Mouse (Mus musculus) lung, postnatal 0 days (tissue): ENCODE results near the gene Lrrfip1.

Experiments used
- CTCF ChIP-seq: IDR thresholded peaks from 2 replicates; pipeline ENCODE4 v1.5.1; 2016; ENCODE audit warnings: antibody characterized with exemption, mild to moderate bottlenecking
- EP300 ChIP-seq: IDR thresholded peaks from 2 replicates; pipeline ENCODE4 v1.6.1; 2016; ENCODE audit warnings: antibody characterized with exemption, mild to moderate bottlenecking, control low read depth

DNA sequence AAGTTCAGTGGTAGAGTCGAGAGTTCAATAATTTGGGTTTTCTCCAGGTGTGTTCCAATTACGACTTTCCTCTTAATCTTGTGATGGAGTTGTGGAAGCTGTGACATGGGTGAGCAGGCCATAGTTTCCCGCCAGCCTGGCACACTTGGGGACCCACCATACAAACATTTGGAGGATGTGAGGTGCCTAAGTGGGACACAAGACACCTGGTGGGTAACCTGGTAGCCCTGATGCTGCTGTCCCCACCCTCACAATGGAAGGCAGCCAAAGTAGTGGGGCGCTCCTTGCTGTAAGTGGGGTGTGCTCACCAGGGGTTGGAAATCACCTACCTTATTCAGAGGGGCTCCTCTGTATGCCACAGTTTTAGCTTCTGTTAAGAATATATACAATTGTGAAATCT is 114.1 kb downstream of the Lrrfip1 start:
- TF ChIP-seq EP300: no peak
- TF ChIP-seq CTCF: no peak
